Mouse (Mus musculus): Measurements from ENCODE around the gene F5.

DNA sequence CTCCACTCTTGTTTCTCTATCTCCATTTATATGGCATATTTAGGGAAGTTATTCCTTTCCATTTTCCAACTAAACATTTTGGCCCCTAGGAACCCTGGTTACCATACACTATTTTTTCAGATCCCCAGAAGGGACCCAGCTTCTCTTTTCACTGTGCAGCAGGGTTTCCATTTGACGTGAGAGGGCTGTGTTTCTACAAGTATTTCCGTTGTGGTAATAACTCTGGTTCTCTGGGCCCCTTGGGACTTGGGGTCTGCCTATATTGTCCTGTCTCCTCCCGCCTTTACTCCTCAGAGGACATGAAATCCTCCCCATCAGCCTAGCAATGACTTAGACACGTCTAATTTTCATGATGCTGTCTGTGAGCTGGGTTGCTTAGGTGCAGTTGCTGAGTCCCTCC lies 12.2 kb upstream of the F5 start:
- no peak for TF ChIP-seq POLR2A (IDR thresholded peaks at IDR 0.05; ENCODE audit: insufficient read depth, low read length)
- TF ChIP-seq EP300 (IDR thresholded peaks at IDR 0.05; ENCODE audit: insufficient read depth, low read depth, low read length): no peak

Measured in ES-Bruce4 (cell line).